Mouse (Mus musculus) Muller cell, postnatal 12 days (primary cell): ENCODE data around the gene Snapc1.
A peak's percentile ranks its signal among the peaks of the same experiment; 100 is the strongest.

ENCODE experiments used
- DNase-seq: peaks from one replicate; pipeline ENCODE4 v3.0.0-alpha.2; 2015; ENCODE audit errors: inconsistent ontology term

Snapc1 gene

GRCm38 (mm10) chr12:73989594-73989993 is 25.3 kb downstream of the Snapc1 start:
- no peak for DNase-seq

- DNase-seq: peak; percentile 83
Observed at GRCm38 (mm10) chr12:73996906-73997296, 32.6 kb downstream of the Snapc1 start.

- peak; percentile 8 for DNase-seq
Observed at GRCm38 (mm10) chr12:73997297-73998127, 33.2 kb downstream of the Snapc1 start, which contains the start of gene Syt16. Gene Syt16, plus strand, starts transcription at chr12:73997661.

GRCm38 (mm10) chr12:73998128-73998456 is 33.8 kb downstream of the Snapc1 start:
- DNase-seq: no peak

GRCm38 (mm10) chr12:74002449-74002848 is 38.2 kb downstream of the Snapc1 start:
- DNase-seq: no peak

GRCm38 (mm10) chr12:74009448-74009911 is 45.2 kb downstream of the Snapc1 start:
- peak; percentile 20 for DNase-seq

GRCm38 (mm10) chr12:74013739-74014138 is 49.5 kb downstream of the Snapc1 start:
- DNase-seq: peak; percentile 68

GRCm38 (mm10) chr12:74014739-74015270 is 50.5 kb downstream of the Snapc1 start:
- no peak for DNase-seq

- DNase-seq: no peak
Observed at GRCm38 (mm10) chr12:74015491-74015890, 51.2 kb downstream of the Snapc1 start.

GRCm38 (mm10) chr12:74023260-74023659 is 59.0 kb downstream of the Snapc1 start:
- no peak for DNase-seq

GRCm38 (mm10) chr12:74024912-74025311 is 60.6 kb downstream of the Snapc1 start:
- DNase-seq: no peak
